Mouse (Mus musculus) thymus, adult 18-20 months (tissue): Measurements from ENCODE around the gene Ankrd28.
A peak's percentile ranks its signal among the peaks of the same experiment; 100 is the strongest.

ENCODE experiments used
- DNase-seq, 2 experiments: peaks; one replicate each; pipeline ENCODE4 v3.0.0; 2022; ENCODE audit warnings: mixed read lengths in 2 of 2

The Ankrd28 gene

DNA sequence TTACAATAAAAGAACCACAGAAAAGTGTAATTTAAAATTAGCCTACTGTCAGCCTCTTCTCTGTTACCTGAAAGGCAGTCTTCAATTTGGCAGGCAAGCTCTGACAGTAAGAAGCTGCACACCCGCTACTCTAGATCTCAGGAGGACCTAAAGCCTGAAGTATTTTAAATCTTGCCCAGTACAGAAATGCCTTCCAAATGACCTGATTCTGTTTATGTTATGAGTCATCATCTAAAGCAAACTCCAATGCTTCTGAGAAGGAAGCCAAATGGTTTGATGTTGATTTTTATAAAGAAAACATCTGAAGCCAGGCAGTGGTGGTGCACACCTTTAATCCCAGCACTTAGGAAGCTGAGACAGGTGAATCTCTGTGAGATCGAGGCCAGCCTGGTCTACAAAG lies 130.1 kb downstream of the Ankrd28 start:
- no peak for DNase-seq

DNA sequence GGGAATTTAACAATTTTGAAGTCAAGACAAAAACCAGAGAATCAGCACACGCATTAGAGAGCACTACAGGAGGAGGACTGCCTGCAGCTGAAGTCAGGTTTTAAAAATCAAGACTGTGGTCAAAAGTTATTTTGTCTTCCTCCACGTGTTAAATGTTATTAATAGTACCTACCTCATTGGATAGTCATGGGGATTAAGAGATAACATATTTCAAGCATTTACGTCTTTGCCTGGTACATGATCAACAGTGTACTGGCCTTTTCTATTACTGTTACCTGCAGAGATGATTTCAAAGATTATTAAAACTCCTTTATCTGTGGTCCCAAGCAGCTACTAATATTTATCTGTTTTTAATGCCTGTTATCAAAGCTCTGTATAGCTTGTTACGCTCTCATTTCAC lies 132.7 kb downstream of the Ankrd28 start:
- no peak for DNase-seq

GRCm38 (mm10) chr14:31697346-31697745 lies 133.1 kb downstream of the Ankrd28 start:
- no peak for DNase-seq

DNA sequence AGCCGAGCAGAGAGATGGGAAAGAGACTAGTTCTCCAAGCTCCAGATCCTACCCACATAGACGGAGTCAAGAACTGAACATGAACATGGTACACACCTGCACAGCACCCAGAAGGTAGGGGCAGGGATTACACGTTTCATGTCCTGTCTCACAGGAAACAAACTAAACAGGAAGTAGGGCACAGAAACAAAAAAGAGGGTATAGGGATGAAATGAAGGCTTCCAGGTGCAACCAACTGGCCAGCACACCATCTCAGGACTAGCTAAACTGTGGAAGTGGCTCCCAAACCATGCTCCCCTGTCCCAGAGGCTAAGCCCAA lies 133.5 kb downstream of the Ankrd28 start:
- DNase-seq: no peak

GRCm38 (mm10) chr14:31696206-31696984 lies 134.1 kb downstream of the Ankrd28 start:
- DNase-seq: no peak

DNA sequence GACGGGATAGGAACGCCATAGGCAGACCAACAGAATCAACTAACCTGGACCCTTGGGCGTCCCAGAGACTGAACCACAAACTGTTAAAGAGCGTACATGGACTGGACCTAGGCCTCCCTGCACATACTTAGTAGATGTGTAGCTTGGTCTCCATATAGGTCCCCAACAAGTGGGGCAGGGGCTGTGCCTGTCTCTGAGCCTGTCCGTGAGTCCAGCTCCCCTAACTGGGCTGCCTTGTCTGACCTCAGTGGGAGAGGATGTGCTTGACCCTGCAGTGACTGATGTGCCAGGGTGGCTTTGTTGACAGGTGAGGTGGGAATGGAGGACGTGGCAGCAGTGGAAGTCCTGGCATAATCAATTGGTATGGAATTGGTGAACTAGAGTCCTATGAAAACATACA lies 137.9 kb downstream of the Ankrd28 start:
- DNase-seq: no peak

DNA sequence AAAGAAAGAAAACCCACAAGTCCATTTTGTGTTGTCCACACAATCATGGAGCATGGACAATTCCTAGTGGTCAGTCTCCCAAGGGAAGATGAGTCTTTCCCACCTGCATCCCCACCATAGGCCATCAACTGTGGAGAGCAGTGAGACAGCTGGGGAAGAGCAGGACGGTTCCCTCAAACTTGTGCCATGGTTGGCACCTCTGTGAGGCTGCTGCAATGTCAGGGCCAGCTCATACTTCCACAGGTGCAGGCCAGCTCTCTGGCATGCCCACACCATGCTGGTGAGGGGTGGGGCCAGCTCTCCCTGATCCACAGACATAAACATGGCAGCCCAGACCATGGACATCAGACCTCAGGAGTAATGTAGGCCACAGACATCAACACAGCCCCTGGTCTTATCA lies 144.2 kb downstream of the Ankrd28 start:
- DNase-seq: no peak

GRCm38 (mm10) chr14:31685680-31686079 lies 144.8 kb downstream of the Ankrd28 start:
- DNase-seq: no peak

DNA sequence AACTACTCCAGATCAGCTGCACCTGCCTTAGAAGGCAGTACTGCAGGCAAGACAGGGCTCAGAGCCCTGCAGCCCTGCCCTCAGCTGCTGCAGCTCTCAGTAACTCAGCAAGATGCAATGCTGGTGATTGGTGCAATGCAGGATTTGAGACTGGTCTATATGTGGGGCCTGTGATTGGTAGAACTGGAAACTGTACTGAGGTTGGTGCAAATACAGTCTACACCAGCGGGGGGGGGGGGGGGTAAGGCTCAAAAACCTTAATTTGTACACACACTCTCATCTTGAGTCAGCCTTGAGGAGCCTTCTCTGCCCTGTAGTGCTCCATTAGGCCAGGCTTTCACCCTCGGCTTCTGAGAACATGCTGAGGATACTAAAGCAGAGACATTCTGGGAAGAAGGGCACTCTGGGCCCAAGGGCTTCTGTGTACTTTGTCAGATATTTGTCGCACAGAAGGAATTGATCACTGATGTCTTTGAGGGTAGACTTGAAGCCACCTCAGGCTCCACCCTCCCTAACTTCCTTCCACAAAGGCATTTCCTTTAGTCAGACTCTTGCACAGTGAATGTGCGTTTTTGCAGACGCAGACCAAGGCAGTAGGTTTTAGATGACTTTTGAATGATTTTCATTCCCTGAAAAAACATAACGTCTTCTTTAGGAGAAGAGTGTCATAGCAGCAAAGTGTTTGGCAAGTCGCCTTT lies 146.0 kb downstream of the Ankrd28 start:
- DNase-seq: no peak

GRCm38 (mm10) chr14:31683610-31684009 lies 146.8 kb downstream of the Ankrd28 start:
- no peak for DNase-seq

DNA sequence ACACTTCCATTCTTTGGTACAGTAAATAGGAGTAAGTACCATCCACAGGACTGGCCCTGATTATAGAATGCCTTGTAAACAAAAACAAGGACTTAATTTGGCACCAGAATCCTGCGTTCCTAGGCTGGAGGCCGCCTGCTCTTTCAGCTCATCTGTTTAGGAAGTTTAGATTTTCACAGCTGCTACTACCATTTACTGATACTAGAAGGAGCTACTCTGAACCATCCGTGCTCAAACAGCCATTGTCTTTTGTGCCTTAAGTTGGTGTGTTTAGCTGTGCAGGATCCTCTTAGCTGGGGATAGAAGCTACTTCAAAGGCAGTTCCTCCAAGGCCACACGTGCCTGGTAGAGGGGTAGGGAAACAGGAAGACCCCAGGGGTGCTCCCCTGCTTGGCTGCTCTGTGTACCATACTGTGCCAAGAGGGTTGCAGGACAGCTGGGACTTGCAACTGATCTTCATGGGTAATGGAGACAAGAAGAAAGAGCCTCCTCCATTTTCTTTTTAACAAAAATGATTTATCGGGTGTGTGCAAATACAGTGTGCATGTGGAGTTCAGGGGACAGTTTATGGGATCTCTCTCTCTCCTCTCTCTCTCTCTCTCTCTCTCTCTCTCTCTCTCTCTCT lies 148.4 kb downstream of the Ankrd28 start:
- DNase-seq: no peak

DNA sequence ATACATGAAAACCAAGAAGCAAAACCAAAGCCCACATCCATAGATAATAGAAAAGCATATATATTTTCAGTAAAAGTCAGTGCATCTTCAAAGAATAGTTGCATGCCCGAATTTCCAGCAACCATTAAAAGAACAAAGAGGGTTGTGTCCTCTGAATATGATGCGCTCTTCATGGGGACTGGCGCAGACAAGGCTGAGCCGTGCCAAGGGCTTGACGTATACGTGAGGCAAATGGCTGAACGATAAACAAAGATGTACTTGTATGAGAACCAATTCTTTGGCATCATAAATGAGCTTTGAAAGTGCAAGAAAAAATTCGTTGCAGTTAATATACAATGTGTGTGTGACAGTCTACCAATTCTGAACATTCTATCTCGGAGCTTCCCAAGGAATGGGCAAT lies 149.2 kb downstream of the Ankrd28 start:
- no peak for DNase-seq

DNA sequence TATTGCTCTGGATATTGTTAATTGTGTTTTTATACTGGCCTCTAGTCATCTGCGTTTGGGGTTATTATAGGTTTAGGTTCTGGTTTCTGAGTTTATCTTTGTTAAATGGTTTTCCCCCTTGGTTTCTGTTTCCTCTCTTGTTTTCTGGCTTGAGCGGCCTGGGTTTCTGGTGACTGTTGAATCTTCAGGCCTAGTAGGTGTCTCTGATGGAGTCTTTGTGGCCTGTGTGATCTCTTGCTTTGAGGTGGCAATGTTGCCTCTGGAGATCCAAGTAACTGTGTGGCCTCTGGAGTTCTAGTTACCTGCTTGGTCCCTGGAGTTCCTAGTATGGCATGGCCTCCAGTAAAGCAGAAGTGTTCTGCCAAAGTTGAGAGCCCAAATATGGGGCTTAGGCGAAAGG lies 149.8 kb downstream of the Ankrd28 start:
- no peak for DNase-seq

GRCm38 (mm10) chr14:31671635-31672320 lies 158.7 kb downstream of the Ankrd28 start:
- DNase-seq: no peak

- peak in 1 of 2 experiments; percentile 67 for DNase-seq
Measured at GRCm38 (mm10) chr14:31669642-31670490, 160.6 kb downstream of the Ankrd28 start.

DNA sequence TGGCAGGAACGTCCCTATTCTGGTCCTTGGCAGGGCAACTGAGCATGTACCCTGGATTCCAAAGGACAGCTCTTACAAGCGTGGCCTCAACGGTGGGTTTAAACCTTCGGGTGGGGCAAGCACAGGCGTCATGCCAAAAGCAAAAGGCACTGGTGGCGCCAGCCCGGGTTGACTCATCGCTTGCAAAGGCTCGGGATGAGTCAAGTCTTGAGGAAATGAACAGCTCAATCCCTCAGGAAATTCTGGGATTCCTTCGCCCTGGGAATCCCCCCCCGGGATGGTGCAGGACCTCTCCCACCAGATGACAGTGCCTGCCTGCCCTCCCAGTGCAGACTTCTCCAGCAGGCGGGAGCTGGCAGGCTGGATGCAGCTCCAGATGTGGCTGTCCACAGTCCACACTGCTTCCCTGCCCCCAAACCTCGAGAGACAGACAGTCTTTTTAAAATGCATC lies 161.3 kb downstream of the Ankrd28 start:
- DNase-seq: no peak

DNA sequence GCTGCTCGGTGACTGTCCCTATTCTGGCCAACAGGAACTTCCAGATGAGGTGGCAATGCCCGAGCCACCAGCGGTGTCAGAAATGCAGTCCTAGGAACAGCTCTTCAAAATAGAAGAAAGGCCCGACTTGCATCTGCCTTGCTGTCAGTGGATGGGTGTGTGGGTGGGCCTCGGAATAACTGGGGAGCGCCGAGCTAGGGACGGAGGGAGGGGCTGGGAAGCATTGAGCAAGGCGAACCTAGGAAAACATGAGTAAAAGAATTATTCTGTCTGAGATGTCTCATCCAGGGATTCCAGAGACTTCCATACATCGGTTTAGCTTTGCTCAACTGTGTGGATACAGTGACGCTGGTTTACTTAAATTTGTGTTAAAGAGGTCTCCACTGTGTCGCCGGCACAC lies 162.1 kb downstream of the Ankrd28 start:
- DNase-seq: no peak

- DNase-seq: no peak
Measured at GRCm38 (mm10) chr14:31667741-31668140, 162.7 kb downstream of the Ankrd28 start.

GRCm38 (mm10) chr14:31666931-31667705 lies 163.3 kb downstream of the Ankrd28 start:
- DNase-seq: no peak

GRCm38 (mm10) chr14:31665566-31665940 lies 164.9 kb downstream of the Ankrd28 start:
- DNase-seq: no peak

DNA sequence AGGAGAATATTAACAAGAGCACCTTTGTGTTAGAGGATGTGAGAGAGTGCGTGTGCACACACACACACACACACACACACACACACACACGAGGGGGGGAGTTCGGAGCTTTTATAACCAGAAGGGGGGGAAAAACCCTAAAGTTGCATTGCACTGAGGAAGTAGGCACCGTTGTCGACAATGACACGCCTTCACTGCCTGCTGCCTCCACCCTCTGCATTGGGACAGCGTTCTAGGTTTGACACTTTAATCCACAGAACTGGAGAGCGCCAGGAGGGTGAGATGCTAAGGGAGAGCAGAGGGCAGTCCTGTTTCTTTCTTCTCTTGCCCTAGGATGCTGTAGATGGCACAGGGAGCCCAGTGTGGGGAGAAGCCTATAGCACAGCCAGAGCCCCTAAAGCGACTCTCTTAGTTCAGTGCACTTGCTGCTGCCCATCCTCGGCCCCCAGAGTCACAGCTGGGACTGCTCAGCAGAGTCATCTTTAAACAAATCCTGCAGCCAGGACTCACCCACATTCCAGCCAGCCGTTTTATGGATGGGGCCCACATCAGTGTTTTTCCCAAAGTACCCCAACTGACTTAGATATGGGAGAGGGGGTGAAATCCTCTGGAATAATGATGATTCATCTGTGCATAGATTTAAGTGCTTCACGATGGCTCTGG lies 165.4 kb downstream of the Ankrd28 start:
- DNase-seq: no peak
